Mouse (Mus musculus) hindbrain, embryonic 16.5 days (tissue): Measurements from ENCODE around the gene Mvp. TPM values are rescaled to one million over a fixed set of nuclear protein-coding genes. Genes with fewer than 3 reads are reported as not detected.

Experiments used
- ATAC-seq: fragments of 200-750 bp; cut with Nextera tagmentation; 2 replicates; pipeline ENCODE4 v1.8.0; 2017; ENCODE audit warnings: moderate TSS enrichment, moderate library complexity
- H3K27ac ChIP-seq: fragments of 300-500 bp; sonication (generic); 2 replicates; pipeline ENCODE4 v1.5.1; 2014; ENCODE audit warnings: low read depth, mild to moderate bottlenecking, control low read depth, low read length, moderate library complexity
- H3K27me3 ChIP-seq: fragments of 300-500 bp; sonication (generic); replicated peaks from 2 replicates; pipeline ENCODE4 v1.6.1; 2014; ENCODE audit warnings: low read length; ENCODE audit not compliant: control insufficient read depth, insufficient read depth
- H3K36me3 ChIP-seq: fragments of 300-500 bp; sonication (generic); 2 replicates; pipeline ENCODE4 v1.6.1; 2014; ENCODE audit warnings: mild to moderate bottlenecking, low read length, moderate library complexity, mixed read lengths; ENCODE audit not compliant: control insufficient read depth, insufficient read depth
- H3K4me1 ChIP-seq: fragments of 300-500 bp; sonication (generic); 2 replicates; pipeline ENCODE4 v1.6.1; 2014; ENCODE audit warnings: low read depth, low read length; ENCODE audit not compliant: control insufficient read depth, insufficient read depth
- H3K4me2 ChIP-seq: fragments of 300-500 bp; sonication (generic); 2 replicates; pipeline ENCODE4 v1.6.1; 2014; ENCODE audit warnings: mild to moderate bottlenecking, low read length, control low read depth, moderate library complexity
- H3K4me3 ChIP-seq: fragments of 300-500 bp; sonication (generic); 2 replicates; pipeline ENCODE4 v1.5.1; 2014; ENCODE audit warnings: mild to moderate bottlenecking, low read length, control low read depth, moderate library complexity
- H3K9ac ChIP-seq: fragments of 300-500 bp; sonication (generic); 2 replicates; pipeline ENCODE4 v1.6.1; 2014; ENCODE audit warnings: low read depth, mild to moderate bottlenecking, control low read depth, low read length, moderate library complexity
- H3K9me3 ChIP-seq: fragments of 300-500 bp; sonication (generic); 2 replicates; pipeline ENCODE4 v1.6.1; 2014; ENCODE audit warnings: mild to moderate bottlenecking, low read length, moderate library complexity; ENCODE audit not compliant: control insufficient read depth
- WGBS: fragments of 180-500 bp; shearing (Covaris S2); extraction: QIAGEN DNeasy Blood & Tissue Kit; methylation state at CpG from one replicate; pipeline ENCODE4 v1.1.7; 2014; 5-methylcytosine and 5-hydroxymethylcytosine counted together
- polyA plus RNA-seq: library from polyadenylated mRNA; unstranded; fragments of >200 nt; fragmentation: Nextera tagmentation; extraction: Ambion mirVana; gene quantifications from 2 replicates; pipeline ENCODE4 v1.2.1, GENCODE M21; 2015

Gene Mvp
- polyA plus RNA-seq, 1 experiment from 2014 or later = 3.9 TPM

GRCm38 (mm10) chr7:127008239-127009019 lies 6.0 kb downstream of the Mvp start:
- Histone ChIP-seq H3K9ac (peak overlapping the region; percentile 10; the same call in 1 of the 2 replicates), H3K9me3 (no peaks in the 10 kb centered on the region), H3K4me3 (no peak overlapping the region), H3K4me1 (no peaks in the 10 kb centered on the region; the same call in 1 of the 2 replicates), H3K27me3 (no peaks in the 10 kb centered on the region), H3K4me2 (no peak overlapping the region), H3K27ac (peak overlapping the region; percentile 54), H3K36me3 (no peaks in the 10 kb centered on the region)
- peak; percentile 82 for ATAC-seq
- WGBS = 50% methylated on average over 9 of the region's 9 CpGs

GRCm38 (mm10) chr7:127007313-127008024 lies 7.0 kb downstream of the Mvp start:
- no peaks in the 10 kb centered on the region for H3K9me3 ChIP-seq
- no peak overlapping the region for H3K4me3 ChIP-seq
- no peak overlapping the region for H3K9ac ChIP-seq
- H3K4me1 ChIP-seq = no peaks in the 10 kb centered on the region; the same call in 1 of the 2 replicates
- no peaks in the 10 kb centered on the region for H3K27me3 ChIP-seq
- WGBS = 88% methylated on average over 6 of the region's 6 CpGs
- no peaks in the 10 kb centered on the region for H3K36me3 ChIP-seq
- ATAC-seq = no peak
- H3K27ac ChIP-seq = no peak overlapping the region
- no peak overlapping the region for H3K4me2 ChIP-seq

- H3K27me3 ChIP-seq = no peaks in the 10 kb centered on the region
- H3K9ac ChIP-seq = no peak overlapping the region
- no peak overlapping the region for H3K4me3 ChIP-seq
- no peak for ATAC-seq
- no peaks in the 10 kb centered on the region; the same call in 1 of the 2 replicates for H3K4me1 ChIP-seq
- no peaks in the 10 kb centered on the region for H3K9me3 ChIP-seq
- no peak overlapping the region for H3K4me2 ChIP-seq
- H3K27ac ChIP-seq = no peak overlapping the region
- WGBS = 93% methylated on average over 4 of the region's 4 CpGs
- H3K36me3 ChIP-seq = no peaks in the 10 kb centered on the region
Measured at GRCm38 (mm10) chr7:127004122-127004875, 10.1 kb downstream of the Mvp start.

- H3K27ac ChIP-seq = no peak overlapping the region
- no peaks in the 10 kb centered on the region for H3K27me3 ChIP-seq
- H3K4me1 ChIP-seq = no peaks in the 10 kb centered on the region; the same call in 1 of the 2 replicates
- H3K9me3 ChIP-seq = no peaks in the 10 kb centered on the region
- 86% methylated on average over 5 of the region's 5 CpGs for WGBS
- ATAC-seq = no peak
- H3K4me3 ChIP-seq = no peak overlapping the region
- H3K4me2 ChIP-seq = no peak overlapping the region
- H3K9ac ChIP-seq = no peak overlapping the region
- no peaks in the 10 kb centered on the region for H3K36me3 ChIP-seq
Measured at GRCm38 (mm10) chr7:127003620-127004019, 10.8 kb downstream of the Mvp start.

- WGBS = 84% methylated on average over 10 of the region's 10 CpGs
- H3K36me3 ChIP-seq = no peaks in the 10 kb centered on the region
- no peaks in the 10 kb centered on the region for H3K4me1 ChIP-seq
- no peaks in the 10 kb centered on the region for H3K9me3 ChIP-seq
- H3K4me3 ChIP-seq = no peak overlapping the region
- no peak for ATAC-seq
- H3K27me3 ChIP-seq = no peaks in the 10 kb centered on the region
- H3K27ac ChIP-seq = no peak overlapping the region
- no peak overlapping the region for H3K4me2 ChIP-seq
- H3K9ac ChIP-seq = no peak overlapping the region
Measured at GRCm38 (mm10) chr7:126999568-126999967, 14.9 kb downstream of the Mvp start.

- Histone ChIP-seq H3K4me1 (no peaks in the 10 kb centered on the region), H3K9me3 (no peaks in the 10 kb centered on the region), H3K36me3 (no peaks in the 10 kb centered on the region), H3K27me3 (no peaks in the 10 kb centered on the region), H3K4me2 (no peak overlapping the region), H3K4me3 (no peak overlapping the region), H3K9ac (no peak overlapping the region), H3K27ac (no peak overlapping the region)
- 85% methylated on average over 4 of the region's 4 CpGs for WGBS
- no peak for ATAC-seq
Measured at GRCm38 (mm10) chr7:126996449-126996848, 18.0 kb downstream of the Mvp start.

GRCm38 (mm10) chr7:126988816-126989215 lies 25.6 kb downstream of the Mvp start:
- Histone ChIP-seq H3K27me3 (no peaks in the 10 kb centered on the region), H3K4me2 (no peak overlapping the region), H3K9me3 (no peaks in the 10 kb centered on the region), H3K36me3 (no peaks in the 10 kb centered on the region), H3K4me1 (no peaks in the 10 kb centered on the region), H3K4me3 (no peak overlapping the region), H3K27ac (no peak overlapping the region), H3K9ac (no peak overlapping the region)
- no peak for ATAC-seq
- WGBS = 78% methylated on average over 8 of the region's 8 CpGs

- 41% methylated on average over 9 of the region's 9 CpGs for WGBS
- no peaks in the 10 kb centered on the region for H3K4me1 ChIP-seq
- H3K4me3 ChIP-seq = no peak overlapping the region
- no peak overlapping the region for H3K4me2 ChIP-seq
- no peaks in the 10 kb centered on the region for H3K9me3 ChIP-seq
- H3K36me3 ChIP-seq = no peaks in the 10 kb centered on the region
- H3K27ac ChIP-seq = no peak overlapping the region
- no peak for ATAC-seq
- H3K27me3 ChIP-seq = no peaks in the 10 kb centered on the region
- no peak overlapping the region for H3K9ac ChIP-seq
Measured at GRCm38 (mm10) chr7:126986319-126986718, 28.1 kb downstream of the Mvp start.
